Mouse (Mus musculus) embryonic fibroblast, embryonic 13.5 days (primary cell): ENCODE data around the gene Lzts3. TPM values are rescaled to one million over a fixed set of nuclear protein-coding genes. Genes with fewer than 3 reads are reported as not detected.

Experiments
- H3K27ac ChIP-seq: 2 replicates; pipeline ENCODE4 v1.5.1; 2012; ENCODE audit warnings: low read length, control low read depth, inconsistent platforms; ENCODE audit not compliant: insufficient read depth
- H3K4me1 ChIP-seq: 2 replicates; pipeline ENCODE4 v1.6.1; 2011; ENCODE audit warnings: low read length; ENCODE audit not compliant: control insufficient read depth, insufficient read depth
- H3K4me3 ChIP-seq: 2 replicates; pipeline ENCODE4 v1.5.1; 2011; ENCODE audit warnings: mild to moderate bottlenecking, control low read depth, low read length; ENCODE audit not compliant: insufficient read depth
- CTCF ChIP-seq: IDR thresholded peaks from 2 replicates; pipeline ENCODE4 v1.5.1; 2011; ENCODE audit warnings: mild to moderate bottlenecking, control low read depth, low read length, moderate library complexity, borderline replicate concordance; ENCODE audit not compliant: insufficient read depth
- POLR2A ChIP-seq: IDR thresholded peaks from 2 replicates; pipeline ENCODE4 v1.6.1; 2011; ENCODE audit warnings: low read depth, mild to moderate bottlenecking, control low read depth, low read length, moderate library complexity
- polyA plus RNA-seq: library from polyadenylated mRNA; stranded (reverse); fragments of >200 nt; gene quantifications from 2 replicates; pipeline ENCODE4 v1.2.4, GENCODE M21; 2011; ENCODE audit warnings: low read depth; ENCODE audit not compliant: missing spikeins, insufficient read length

Lzts3 gene
- polyA plus RNA-seq, 1 experiment, result 5.1 TPM

GRCm38 (mm10) chr2:130638101-130638611 lies 4.4 kb downstream of the Lzts3 start:
- H3K27ac ChIP-seq, result no peak overlapping the region
- H3K4me3 ChIP-seq, result no peak overlapping the region
- peaks cover 2% of the 10 kb centered on the region; the same call in 1 of the 2 replicates for H3K4me1 ChIP-seq
- TF ChIP-seq POLR2A, result no peak
- TF ChIP-seq CTCF, result no peak

- no peak overlapping the region for H3K4me3 ChIP-seq
Measured at GRCm38 (mm10) chr2:130635847-130636246, 6.8 kb downstream of the Lzts3 start.

GRCm38 (mm10) chr2:130634739-130635411 lies 7.7 kb downstream of the Lzts3 start:
- Histone ChIP-seq H3K4me1 (no peaks in the 10 kb centered on the region), H3K4me3 (no peak overlapping the region), H3K27ac (no peak overlapping the region)
- TF ChIP-seq CTCF (peak; percentile 18; the same call in 1 of the 2 replicates), POLR2A (0 out of 2 replicates have a peak, but pooled peaks have one; percentile 28)

More at GRCm38 (mm10) chr2:130635847-130636246, 6.8 kb downstream of the Lzts3 start:
- TF ChIP-seq POLR2A, result no peak
- TF ChIP-seq CTCF, result no peak
- Histone ChIP-seq H3K27ac (no peak overlapping the region), H3K4me1 (no peaks in the 10 kb centered on the region)

- TF ChIP-seq CTCF (no peak), POLR2A (no peak)
- H3K27ac ChIP-seq, result no peak overlapping the region
- H3K4me1 ChIP-seq, result no peaks in the 10 kb centered on the region
- no peak overlapping the region for H3K4me3 ChIP-seq
Measured at GRCm38 (mm10) chr2:130634006-130634738, 8.4 kb downstream of the Lzts3 start.

- no peaks in the 10 kb centered on the region for H3K4me1 ChIP-seq
Measured at GRCm38 (mm10) chr2:130632887-130633675, 9.5 kb downstream of the Lzts3 start.

GRCm38 (mm10) chr2:130632416-130632815 lies 10.2 kb downstream of the Lzts3 start:
- Histone ChIP-seq H3K4me3 (no peak overlapping the region), H3K4me1 (no peaks in the 10 kb centered on the region), H3K27ac (no peak overlapping the region)
- TF ChIP-seq POLR2A (no peak), CTCF (no peak)

More at GRCm38 (mm10) chr2:130632887-130633675, 9.5 kb downstream of the Lzts3 start:
- H3K27ac ChIP-seq, result no peak overlapping the region
- no peak for TF ChIP-seq CTCF
- no peak for TF ChIP-seq POLR2A
- H3K4me3 ChIP-seq, result no peak overlapping the region

GRCm38 (mm10) chr2:130629839-130630203 lies 12.8 kb downstream of the Lzts3 start, which contains the start of the genes Fastkd5 and Ubox5:
TSS of gene Fastkd5 (minus strand) at chr2:130630027.
TSS of gene Ubox5 (minus strand) at chr2:130630038.
- peak within 1 kb of the TSS; percentile 95 for H3K4me3 ChIP-seq
- H3K4me1 ChIP-seq, result no peaks in the 10 kb centered on the region
- peak; percentile 57 for TF ChIP-seq POLR2A
- no peak for TF ChIP-seq CTCF
- H3K27ac ChIP-seq, result no peak within 1 kb of the TSS

- Histone ChIP-seq H3K4me3 (peak overlapping the region; percentile 95), H3K27ac (no peak overlapping the region), H3K4me1 (no peaks in the 10 kb centered on the region)
- TF ChIP-seq CTCF, result no peak
Measured at GRCm38 (mm10) chr2:130629080-130629838, 13.3 kb downstream of the Lzts3 start.

- no peaks in the 10 kb centered on the region for H3K4me1 ChIP-seq
- no peak overlapping the region for H3K27ac ChIP-seq
- TF ChIP-seq POLR2A (no peak), CTCF (no peak)
- peak overlapping the region; percentile 95 for H3K4me3 ChIP-seq
Measured at GRCm38 (mm10) chr2:130628424-130628823, 14.2 kb downstream of the Lzts3 start.
